Mouse (Mus musculus): Measurements from ENCODE around the gene Rrp1b. TPM values are rescaled to one million over a fixed set of nuclear protein-coding genes. Genes with fewer than 3 reads are reported as not detected.

Gene Rrp1b
- total and polyA plus RNA-seq, 3 experiments = 60.9 to 149 (median 76.7) TPM

GRCm38 (mm10) chr17:32099574-32099942 lies 63.7 kb downstream of the Rrp1b start:
- in situ Hi-C loops (cut with MboI; ENCODE audit: low pct_ligation_motif_present, low pct_unique_long_range_greater_than_20kb, low sequenced_read_pairs) (no loop called here), dilution Hi-C loops (cut with MboI; ENCODE audit: extremely low pct_ligation_motif_present, extremely low pct_unique_long_range_greater_than_20kb, low sequenced_read_pairs) (no loop called here)
- no peak overlapping the region for H3K27ac ChIP-seq (ENCODE audit: insufficient read depth, low read depth)
- H3K9ac ChIP-seq (ENCODE audit: insufficient read depth, low read depth) = no peak overlapping the region
- no peak overlapping the region for H3K4me2 ChIP-seq (ENCODE audit: insufficient read depth, low read depth, poor library complexity, severe bottlenecking)
- no peak overlapping the region for H3K4me3 ChIP-seq (replicated peaks in 1 of 3; ENCODE audit: low read depth in 2 of 3, low read length in 2 of 3, poor library complexity in 1 of 3)
- H3K4me1 ChIP-seq (ENCODE audit: control insufficient read depth in 1 of 2, insufficient read depth in 2 of 2) = peaks cover 0 to 15% of the 10 kb centered on the region in 2 experiments; a peak in 3 of 4 replicates
- TF ChIP-seq CTCF (conservative IDR thresholded peaks at IDR 0.05 in 1 of 2, IDR thresholded peaks at IDR 0.05 in 1 of 2; ENCODE audit: low read depth in 2 of 2, low read length in 2 of 2) (no peak), NELFE (IDR thresholded peaks at IDR 0.05; ENCODE audit: low read depth, low read length) (no peak), CHD2 (IDR thresholded peaks at IDR 0.05; ENCODE audit: low read length) (no peak), RCOR1 (conservative IDR thresholded peaks at IDR 0.05; ENCODE audit: low read depth, low read length) (no peak), IRF4 (IDR thresholded peaks at IDR 0.05; ENCODE audit: low read depth, low read length) (no peak), USF2 (conservative IDR thresholded peaks at IDR 0.05; ENCODE audit: low read depth, low read length) (no peak), ZKSCAN1 (IDR thresholded peaks at IDR 0.05; ENCODE audit: borderline replicate concordance, low read depth, low read length) (no peak), UBTF (IDR thresholded peaks at IDR 0.05; ENCODE audit: low read depth, low read length) (no peak), JUND (conservative IDR thresholded peaks at IDR 0.05; ENCODE audit: low read depth, low read length) (no peak), MAX (IDR thresholded peaks at IDR 0.05; ENCODE audit: low read length) (no peak), ZMIZ1 (IDR thresholded peaks at IDR 0.05; ENCODE audit: low read depth, low read length) (no peak)
- DNase-seq (ENCODE audit: extremely low read depth) = no peak
- H3K36me3 ChIP-seq (replicated peaks in 1 of 2; ENCODE audit: control insufficient read depth in 1 of 2, insufficient read depth in 1 of 2, low read length in 1 of 2) = no peaks in the 10 kb centered on the region
- peaks cover 8% of the 10 kb centered on the region for H3K27me3 ChIP-seq (replicated peaks)
- peaks cover 11% of the 10 kb centered on the region for H3K9me3 ChIP-seq (replicated peaks; ENCODE audit: low read length)
- H3K79me2 ChIP-seq (replicated peaks; ENCODE audit: control insufficient read depth, extremely low read depth, insufficient read depth, poor library complexity, severe bottlenecking) = no peaks in the 10 kb centered on the region

GRCm38 (mm10) chr17:32099943-32100586 lies 64.2 kb downstream of the Rrp1b start:
- Histone ChIP-seq H3K4me3 (replicated peaks in 1 of 3; ENCODE audit: low read depth in 2 of 3, low read length in 2 of 3, poor library complexity in 1 of 3) (no peak overlapping the region), H3K9me3 (replicated peaks; ENCODE audit: low read length) (peaks cover 11% of the 10 kb centered on the region), H3K27ac (ENCODE audit: insufficient read depth, low read depth) (no peak overlapping the region), H3K79me2 (replicated peaks; ENCODE audit: control insufficient read depth, extremely low read depth, insufficient read depth, poor library complexity, severe bottlenecking) (no peaks in the 10 kb centered on the region), H3K4me2 (ENCODE audit: insufficient read depth, low read depth, poor library complexity, severe bottlenecking) (no peak overlapping the region), H3K36me3 (replicated peaks in 1 of 2; ENCODE audit: control insufficient read depth in 1 of 2, insufficient read depth in 1 of 2, low read length in 1 of 2) (no peaks in the 10 kb centered on the region), H3K27me3 (replicated peaks) (peaks cover 13% of the 10 kb centered on the region), H3K9ac (ENCODE audit: insufficient read depth, low read depth) (no peak overlapping the region), H3K4me1 (ENCODE audit: control insufficient read depth in 1 of 2, insufficient read depth in 2 of 2) (peaks cover 0 to 15% of the 10 kb centered on the region in 2 experiments; a peak in 3 of 4 replicates)
- dilution Hi-C loops (cut with MboI; ENCODE audit: extremely low pct_ligation_motif_present, extremely low pct_unique_long_range_greater_than_20kb, low sequenced_read_pairs) = no loop called here
- DNase-seq (ENCODE audit: extremely low read depth) = no peak
- TF ChIP-seq CHD1 (IDR thresholded peaks at IDR 0.05; ENCODE audit: low read depth, low read length) (no peak), TBP (conservative IDR thresholded peaks at IDR 0.05; ENCODE audit: low read depth, low read length) (no peak), HCFC1 (IDR thresholded peaks at IDR 0.05; ENCODE audit: low read depth, low read length) (no peak), ELF1 (IDR thresholded peaks at IDR 0.05; ENCODE audit: low read depth, low read length) (no peak)
- in situ Hi-C loops (cut with MboI; ENCODE audit: low pct_ligation_motif_present, low pct_unique_long_range_greater_than_20kb, low sequenced_read_pairs) = no loop called here
